Mouse (Mus musculus) stomach, postnatal 0 days (tissue): ENCODE measurements around the gene Ndufv3.

Experiments
- CTCF ChIP-seq: IDR thresholded peaks from 2 replicates; pipeline ENCODE4 v1.5.1; 2016; ENCODE audit warnings: antibody characterized with exemption, low read depth, mild to moderate bottlenecking, moderate library complexity
- EP300 ChIP-seq: optimal IDR thresholded peaks from 2 replicates; pipeline ENCODE3; 2016; ENCODE audit warnings: antibody characterized with exemption

- TF ChIP-seq EP300, result no peak
- TF ChIP-seq CTCF, result no peak
Observed at GRCm38 (mm10) chr17:31535358-31535757, 15.4 kb downstream of the Ndufv3 start.
